Mouse (Mus musculus) liver, postnatal 0 days (tissue): ENCODE measurements around the gene Rab27a. TPM values are rescaled to one million over a fixed set of nuclear protein-coding genes. Genes with fewer than 3 reads are reported as not detected.

ENCODE experiments used
- ATAC-seq: fragments of 200-750 bp; cut with Nextera tagmentation; 2 replicates; pipeline ENCODE4 v1.8.0; 2017; ENCODE audit warnings: mild to moderate bottlenecking, moderate library complexity
- DNase-seq: peaks from one replicate; pipeline ENCODE4 v3.0.0-alpha.2; 2016
- H3K27ac ChIP-seq: fragments of 300-500 bp; sonication (generic); 2 replicates; pipeline ENCODE4 v1.5.1; 2014; ENCODE audit warnings: antibody characterized with exemption, moderate library complexity, mild to moderate bottlenecking, low read depth
- H3K27me3 ChIP-seq: fragments of 300-500 bp; sonication (generic); 2 replicates; pipeline ENCODE4 v1.6.1; 2014; ENCODE audit warnings: low read length, control low read depth, mixed read lengths; ENCODE audit not compliant: insufficient read depth
- H3K36me3 ChIP-seq: fragments of 300-500 bp; sonication (generic); replicated peaks from 2 replicates; pipeline ENCODE4 v1.6.1; 2014; ENCODE audit warnings: mild to moderate bottlenecking, control low read depth, low read length, moderate library complexity, mixed read lengths; ENCODE audit not compliant: insufficient read depth
- H3K4me1 ChIP-seq: fragments of 300-500 bp; sonication (generic); 2 replicates; pipeline ENCODE4 v1.6.1; 2014; ENCODE audit warnings: antibody characterized with exemption, mild to moderate bottlenecking, control low read depth; ENCODE audit not compliant: insufficient read depth
- H3K4me2 ChIP-seq: fragments of 300-500 bp; sonication (generic); 2 replicates; pipeline ENCODE4 v1.6.1; 2014; ENCODE audit warnings: low read depth, mild to moderate bottlenecking, low read length, moderate library complexity, mixed read lengths
- H3K4me3 ChIP-seq: fragments of 300-500 bp; sonication (generic); 2 replicates; pipeline ENCODE4 v1.5.1; 2014; ENCODE audit warnings: low read depth, low read length
- H3K9ac ChIP-seq: fragments of 300-500 bp; sonication (generic); replicated peaks from 2 replicates; pipeline ENCODE4 v1.6.1; 2014; ENCODE audit warnings: mild to moderate bottlenecking, moderate library complexity
- H3K9me3 ChIP-seq: fragments of 300-500 bp; sonication (generic); 2 replicates; pipeline ENCODE4 v1.6.1; 2016; ENCODE audit warnings: mild to moderate bottlenecking, control low read depth, low read length, mixed read lengths
- CTCF ChIP-seq: sonication (generic); IDR thresholded peaks from 2 replicates; pipeline ENCODE4 v1.5.1; 2016; ENCODE audit warnings: antibody characterized with exemption, low read depth
- EP300 ChIP-seq: IDR thresholded peaks from 2 replicates; pipeline ENCODE4 v1.6.1; 2016; ENCODE audit warnings: antibody characterized with exemption, low read depth, mild to moderate bottlenecking
- WGBS: fragments of 180-500 bp; shearing (Covaris S2); extraction: QIAGEN DNeasy Blood & Tissue Kit; methylation state at CpG from one replicate; pipeline ENCODE4 v1.1.7; 2014; ENCODE audit not compliant: insufficient replicate concordance; 5-methylcytosine and 5-hydroxymethylcytosine counted together
- polyA plus RNA-seq: library from polyadenylated mRNA; unstranded; fragments of >200 nt; fragmentation: Nextera tagmentation; extraction: Ambion mirVana; gene quantifications from 2 replicates; pipeline ENCODE4 v1.2.1, GENCODE M21; 2015

Rab27a gene
- polyA plus RNA-seq, 1 experiment from 2014 or later = 7.0 TPM

DNA sequence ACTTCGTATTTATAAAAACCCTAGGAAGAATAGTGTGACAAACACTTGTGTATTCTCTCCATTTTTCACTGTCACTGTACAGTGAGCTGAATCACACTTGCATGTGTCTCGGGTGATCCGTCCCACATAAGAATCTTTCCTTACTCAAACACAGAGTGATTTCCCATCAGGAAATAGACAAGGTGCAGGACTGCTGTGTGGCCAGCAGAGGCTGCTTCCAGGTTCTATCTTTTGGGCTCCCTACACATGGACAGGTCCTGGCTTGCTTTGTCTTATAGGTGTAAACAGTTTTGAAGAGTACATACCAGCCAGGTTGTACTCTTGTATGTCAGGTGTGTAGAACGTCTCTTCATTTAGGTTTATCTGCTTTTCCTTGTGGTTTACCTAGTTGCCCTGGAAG is 73.4 kb downstream of the Rab27a start:
- no peaks in the 10 kb centered on the region for H3K9me3 ChIP-seq

DNA sequence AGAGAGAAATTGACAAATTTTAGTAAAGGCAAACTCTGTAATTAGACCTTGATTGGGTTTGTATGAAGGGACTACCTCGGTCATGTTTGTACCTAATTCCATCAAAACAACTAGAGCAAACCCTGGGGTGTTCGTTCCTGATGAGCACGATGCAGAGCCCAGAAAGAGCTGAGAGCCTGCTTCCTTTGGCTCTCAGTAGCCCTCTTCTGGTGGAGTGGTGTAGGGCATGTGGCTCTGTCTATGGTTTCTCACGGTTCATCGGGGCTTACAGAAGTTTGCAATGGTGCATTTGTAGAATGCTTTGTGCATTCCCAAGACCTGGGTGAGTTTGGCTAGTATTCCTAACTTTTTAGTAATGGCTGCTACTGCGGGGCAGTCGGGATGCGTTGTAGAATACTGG is 77.1 kb downstream of the Rab27a start:
- no peak overlapping the region for H3K4me2 ChIP-seq
- H3K36me3 ChIP-seq = peaks cover 61% of the 10 kb centered on the region
- H3K27ac ChIP-seq = no peak overlapping the region
- H3K27me3 ChIP-seq = no peaks in the 10 kb centered on the region
- ATAC-seq (no peak; the same call in 1 of the 2 replicates), DNase-seq (peak; percentile 31)
- H3K4me3 ChIP-seq = no peak overlapping the region
- peaks cover 3% of the 10 kb centered on the region; the same call in 1 of the 2 replicates for H3K4me1 ChIP-seq
- H3K9me3 ChIP-seq = no peaks in the 10 kb centered on the region
- H3K9ac ChIP-seq = no peak overlapping the region
- 64% methylated on average over 8 of the region's 8 CpGs for WGBS
- no peak for TF ChIP-seq EP300
- TF ChIP-seq CTCF = peak; percentile 60

More for the DNA sequence above, 73.4 kb downstream of the Rab27a start:
- WGBS = 79% methylated on average over 4 of the region's 4 CpGs
- no peak for TF ChIP-seq EP300
- peak; percentile 35 for TF ChIP-seq CTCF
- ATAC-seq (no peak), DNase-seq (no peak)
- Histone ChIP-seq H3K4me1 (peaks cover 4% of the 10 kb centered on the region; the same call in 1 of the 2 replicates), H3K4me3 (no peak overlapping the region), H3K27ac (no peak overlapping the region), H3K27me3 (no peaks in the 10 kb centered on the region), H3K4me2 (no peak overlapping the region), H3K36me3 (peaks cover 35% of the 10 kb centered on the region), H3K9ac (no peak overlapping the region)

DNA sequence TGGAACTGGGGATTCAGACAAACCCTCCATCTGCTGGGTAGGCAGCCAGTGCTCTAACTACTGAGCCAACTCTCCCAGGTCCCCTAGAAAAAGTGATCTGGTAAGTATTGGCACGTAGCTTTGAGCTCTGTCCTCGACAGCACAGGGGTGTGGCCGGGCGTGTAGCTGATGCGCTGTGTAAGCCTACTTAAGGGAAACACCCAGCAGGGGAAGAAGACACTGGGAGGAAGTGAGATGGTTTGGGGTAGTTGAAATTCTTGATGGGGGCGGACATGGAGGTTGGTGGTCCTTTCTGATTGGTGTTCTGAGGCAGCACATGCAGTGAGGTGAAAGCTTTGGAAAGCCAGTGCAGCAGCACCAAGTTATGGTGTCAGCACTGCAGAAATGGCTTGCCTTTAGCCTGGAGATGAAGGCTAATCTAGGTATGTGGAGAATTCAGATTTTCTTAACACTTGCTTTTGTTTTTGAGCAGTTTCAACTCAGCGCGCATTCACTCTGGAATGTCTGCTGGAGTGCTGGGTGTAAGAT is 80.5 kb downstream of the Rab27a start:
- H3K9me3 ChIP-seq = no peaks in the 10 kb centered on the region
- H3K36me3 ChIP-seq = peaks cover 61% of the 10 kb centered on the region
- WGBS = 63% methylated on average over 8 of the region's 8 CpGs
- H3K4me3 ChIP-seq = no peak overlapping the region
- peak overlapping the region; percentile 49 for H3K27ac ChIP-seq
- ATAC-seq (no peak), DNase-seq (peak; percentile 23)
- no peak overlapping the region for H3K9ac ChIP-seq
- peaks cover 3% of the 10 kb centered on the region; the same call in 1 of the 2 replicates for H3K4me1 ChIP-seq
- no peak overlapping the region for H3K4me2 ChIP-seq
- no peaks in the 10 kb centered on the region for H3K27me3 ChIP-seq
- TF ChIP-seq EP300 (no peak), CTCF (no peak)

DNA sequence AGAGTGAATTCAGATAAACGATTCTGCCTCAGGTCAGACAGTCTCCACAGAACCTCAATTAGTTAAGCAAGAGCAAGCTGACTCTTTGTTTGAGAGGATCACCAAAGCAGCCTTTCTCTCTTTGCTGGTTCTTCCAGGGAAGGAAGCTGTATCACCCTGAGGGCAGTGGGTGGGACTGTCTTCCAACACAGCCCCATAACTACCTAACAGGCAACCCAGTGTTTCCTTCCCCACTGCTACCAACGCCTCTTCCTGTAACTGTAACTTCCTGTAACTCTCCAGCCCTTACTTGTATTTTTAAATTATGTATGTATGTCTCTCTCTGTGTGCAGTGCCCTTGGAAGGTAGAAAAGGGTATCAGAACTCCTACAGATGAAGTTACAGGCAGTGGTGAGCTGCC is 82.8 kb downstream of the Rab27a start:
- H3K36me3 ChIP-seq = peaks cover 44% of the 10 kb centered on the region
- no peaks in the 10 kb centered on the region for H3K27me3 ChIP-seq
- TF ChIP-seq CTCF (no peak), EP300 (no peak)
- DNase-seq (no peak), ATAC-seq (no peak)
- no peaks in the 10 kb centered on the region for H3K9me3 ChIP-seq
- H3K9ac ChIP-seq = no peak overlapping the region
- peak overlapping the region; percentile 48 for H3K27ac ChIP-seq
- H3K4me3 ChIP-seq = no peak overlapping the region
- H3K4me2 ChIP-seq = no peak overlapping the region
- 59% methylated on average over 2 of the region's 2 CpGs for WGBS
- H3K4me1 ChIP-seq = peaks cover 3% of the 10 kb centered on the region; the same call in 1 of the 2 replicates

DNA sequence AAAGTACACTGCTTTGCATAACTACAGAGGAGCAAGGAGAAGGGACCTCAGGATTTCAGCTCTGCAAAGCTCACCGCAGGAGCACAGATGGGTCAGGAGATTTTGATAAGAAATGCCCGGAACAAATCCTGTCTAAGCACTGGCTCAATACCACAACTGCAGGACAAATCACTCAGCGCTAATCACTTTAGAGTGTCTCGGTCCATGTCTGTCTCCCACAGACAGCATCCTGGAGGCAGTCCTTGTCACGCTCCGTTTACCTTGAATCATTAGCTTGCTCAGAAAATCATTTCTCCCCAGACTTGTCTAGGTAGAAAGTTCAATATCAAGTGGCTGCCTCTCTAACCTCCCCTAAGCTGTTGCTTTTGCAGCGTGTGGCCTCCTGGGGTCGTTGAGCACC is 85.2 kb downstream of the Rab27a start:
- Histone ChIP-seq H3K4me1 (peaks cover 3% of the 10 kb centered on the region; the same call in 1 of the 2 replicates), H3K9ac (no peak overlapping the region), H3K36me3 (peaks cover 29% of the 10 kb centered on the region), H3K4me2 (no peak overlapping the region; the same call in 1 of the 2 replicates), H3K27me3 (no peaks in the 10 kb centered on the region), H3K9me3 (no peaks in the 10 kb centered on the region), H3K27ac (no peak overlapping the region), H3K4me3 (no peak overlapping the region)
- 85% methylated on average over 8 of the region's 8 CpGs for WGBS
- no peak for ATAC-seq
- no peak for TF ChIP-seq CTCF
- no peak for TF ChIP-seq EP300
- no peak for DNase-seq

DNA sequence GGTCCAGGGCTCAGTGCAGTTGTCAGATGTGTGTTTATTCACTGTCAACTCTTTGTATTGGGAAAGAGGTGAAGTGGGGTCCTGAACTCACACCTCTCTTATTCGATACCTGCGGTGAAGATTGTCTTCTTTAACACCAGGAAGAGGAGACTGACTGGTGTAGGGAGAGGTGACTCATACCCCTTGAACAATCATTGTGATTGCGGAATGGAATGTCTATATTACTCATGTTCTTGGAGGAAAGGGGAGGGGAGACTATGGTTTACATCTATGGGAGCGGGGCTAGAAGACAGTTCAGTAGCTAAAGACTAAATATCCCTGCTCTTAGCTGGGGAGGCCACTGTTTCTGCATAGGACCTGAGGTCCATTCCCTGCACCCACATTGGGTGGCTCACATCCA is 85.9 kb downstream of the Rab27a start:
- WGBS = 85% methylated on average over 4 of the region's 4 CpGs
- peaks cover 22% of the 10 kb centered on the region for H3K36me3 ChIP-seq

More for the DNA sequence above, 85.9 kb downstream of the Rab27a start:
- Histone ChIP-seq H3K9ac (no peak overlapping the region), H3K4me2 (0 out of 2 replicates have a peak overlapping the region, but pooled peaks have one; percentile 26), H3K4me1 (peaks cover 3% of the 10 kb centered on the region; the same call in 1 of the 2 replicates), H3K9me3 (no peaks in the 10 kb centered on the region), H3K27me3 (no peaks in the 10 kb centered on the region), H3K27ac (no peak overlapping the region), H3K4me3 (no peak overlapping the region)
- DNase-seq (no peak), ATAC-seq (no peak)
- no peak for TF ChIP-seq CTCF
